Mouse (Mus musculus): ENCODE results near the gene 3100002H09Rik.

3100002H09Rik gene

GRCm38 (mm10) chr4:124615406-124615960, 4.9 kb upstream of the 3100002H09Rik start:
- CTCF ChIA-PET: no interaction called here

DNA sequence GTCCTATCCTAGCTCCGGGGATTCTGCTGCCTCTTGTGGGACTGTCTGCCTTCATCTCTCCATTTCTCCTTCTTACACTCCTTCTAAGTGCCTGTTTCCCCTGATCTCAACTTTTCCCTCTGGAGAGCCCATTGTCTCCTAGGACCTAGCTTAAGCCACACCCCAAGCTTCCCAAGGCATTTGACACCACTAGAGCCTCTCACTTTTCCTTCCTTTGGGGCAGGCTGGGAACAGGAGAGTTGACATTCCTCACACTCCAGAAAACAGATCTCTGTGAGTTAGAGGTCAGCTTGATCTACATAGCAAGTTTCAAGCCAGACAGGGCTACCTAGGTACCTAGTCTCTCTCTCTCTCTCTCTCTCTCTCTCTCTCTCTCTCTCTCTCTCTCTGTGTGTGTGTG, 3.6 kb upstream of the 3100002H09Rik start:
- CTCF ChIA-PET: no interaction called here

DNA sequence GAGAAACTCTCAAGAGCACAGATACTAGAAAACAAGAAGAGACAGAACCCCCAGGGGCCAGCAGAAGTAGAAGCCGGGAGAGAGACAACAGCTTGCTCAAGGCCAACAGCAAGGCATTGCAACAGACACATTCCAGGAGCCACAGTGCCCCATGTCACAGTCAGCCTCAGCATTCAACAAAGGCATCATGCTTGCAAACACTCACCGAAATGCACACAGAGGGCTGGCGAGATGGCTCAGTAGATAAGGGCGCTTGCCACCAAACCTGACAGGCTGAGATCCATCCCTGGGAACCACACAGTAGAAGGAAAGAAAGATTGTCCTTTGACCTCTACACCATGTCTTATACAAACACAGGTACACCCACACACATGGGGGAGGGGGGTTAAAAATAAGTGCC, 1.2 kb upstream of the 3100002H09Rik start:
- CTCF ChIA-PET: no interaction called here

- CTCF ChIA-PET: no interaction called here
Observed at GRCm38 (mm10) chr4:124610066-124610465, 537 bp downstream of the 3100002H09Rik start.

GRCm38 (mm10) chr4:124607166-124607565, 3.4 kb downstream of the 3100002H09Rik start:
- CTCF ChIA-PET: no interaction called here

DNA sequence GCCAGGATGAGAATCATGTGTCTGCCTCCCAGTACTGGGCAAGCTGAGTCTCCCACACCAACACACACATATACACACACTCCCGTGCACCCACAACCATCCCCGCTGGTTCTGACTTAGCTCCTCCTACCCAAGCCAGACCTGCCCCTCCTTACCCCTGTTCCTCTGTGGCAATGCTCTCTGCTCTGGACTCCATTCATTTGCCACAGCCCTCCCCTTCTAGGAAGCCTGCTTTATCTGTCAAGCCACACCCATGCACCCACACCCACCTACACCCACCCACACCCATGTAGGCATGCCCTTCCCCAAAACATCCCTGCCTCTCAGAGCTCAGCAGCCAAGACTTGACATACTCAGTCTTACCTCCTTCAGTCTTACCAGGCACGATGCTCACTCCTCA, 4.4 kb downstream of the 3100002H09Rik start:
- CTCF ChIA-PET: no interaction called here

GRCm38 (mm10) chr4:124605255-124605654, 5.3 kb downstream of the 3100002H09Rik start:
- CTCF ChIA-PET: no interaction called here

- CTCF ChIA-PET: no interaction called here
Observed at GRCm38 (mm10) chr4:124603712-124604111, 6.9 kb downstream of the 3100002H09Rik start.

DNA sequence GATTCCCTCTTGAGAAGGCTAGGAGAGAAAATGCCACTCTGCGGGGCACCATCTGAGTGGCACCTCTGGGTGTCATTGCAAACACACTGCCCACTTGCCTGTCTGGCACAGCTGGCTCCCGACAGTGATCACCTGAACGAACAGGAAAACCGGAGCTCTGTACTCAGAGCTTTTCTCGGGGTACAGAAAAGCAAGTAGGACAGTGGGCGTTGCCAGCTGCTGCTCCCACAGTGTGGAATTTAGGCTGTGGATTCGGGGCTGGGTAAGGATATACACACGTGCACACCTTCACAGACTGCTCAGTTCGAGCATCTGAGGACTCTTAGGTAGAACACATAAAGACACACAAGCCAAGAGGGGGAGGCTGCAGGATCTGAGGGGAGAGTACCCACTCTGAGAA, 14.7 kb downstream of the 3100002H09Rik start:
- CTCF ChIA-PET: no interaction called here

DNA sequence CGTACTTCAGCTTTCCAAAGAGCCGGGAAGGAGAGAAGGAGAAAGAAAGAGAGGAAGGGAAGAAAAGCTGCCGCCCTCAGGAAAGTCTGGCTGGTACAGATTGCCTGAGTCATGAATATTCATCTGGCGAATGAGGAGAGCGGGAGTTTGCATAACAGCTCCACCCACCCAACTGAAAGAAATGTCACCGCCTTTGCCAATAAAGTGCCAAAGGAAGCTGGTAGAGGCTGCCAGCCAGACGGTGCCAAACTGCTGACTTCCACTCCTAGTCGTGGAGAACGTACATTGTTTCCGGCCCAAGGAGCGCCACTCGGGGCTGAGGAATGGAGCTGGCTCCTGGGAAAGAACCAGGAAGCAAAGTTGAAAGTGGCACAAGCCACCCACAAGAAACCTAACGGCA, 15.7 kb downstream of the 3100002H09Rik start:
- CTCF ChIA-PET: no interaction called here

DNA sequence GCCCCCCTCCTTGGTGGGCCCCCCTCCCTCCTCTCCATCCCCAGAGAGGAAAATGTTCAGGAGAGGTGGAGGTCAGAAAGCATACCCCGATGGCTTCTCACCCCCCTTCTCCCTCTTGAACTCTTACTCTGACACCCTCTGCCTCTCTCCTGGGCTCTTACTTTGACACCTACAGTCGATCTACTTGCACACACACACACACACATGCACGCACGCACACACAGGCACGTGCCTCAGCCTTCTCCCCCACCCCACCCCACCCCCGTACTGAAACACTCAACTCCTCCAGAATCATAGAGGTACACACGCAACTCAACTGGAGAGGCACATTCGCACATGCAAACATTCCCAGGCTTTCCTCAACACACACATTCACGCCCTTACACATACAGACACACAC, 16.9 kb downstream of the 3100002H09Rik start:
- CTCF ChIA-PET: no interaction called here

DNA sequence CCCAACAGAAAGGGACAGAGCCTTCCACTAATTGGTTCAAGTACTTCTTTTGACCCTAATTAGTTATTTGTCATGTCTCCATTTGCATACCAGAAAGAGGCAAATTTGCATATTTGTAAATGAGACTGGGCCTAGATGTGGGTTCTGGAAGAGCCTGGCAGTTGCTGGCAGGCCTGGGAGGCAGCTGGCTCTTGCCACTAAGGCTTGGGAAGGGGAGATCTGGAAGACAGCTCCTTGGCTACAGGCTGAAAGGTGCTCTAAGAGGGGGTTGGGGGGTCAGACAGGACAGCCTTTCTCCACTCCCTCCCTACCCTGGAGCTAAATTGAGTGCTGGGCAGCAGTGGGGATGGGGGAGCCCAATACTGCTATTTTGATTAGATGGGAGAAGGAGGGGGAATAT, 17.4 kb downstream of the 3100002H09Rik start:
- CTCF ChIA-PET: no interaction called here

DNA sequence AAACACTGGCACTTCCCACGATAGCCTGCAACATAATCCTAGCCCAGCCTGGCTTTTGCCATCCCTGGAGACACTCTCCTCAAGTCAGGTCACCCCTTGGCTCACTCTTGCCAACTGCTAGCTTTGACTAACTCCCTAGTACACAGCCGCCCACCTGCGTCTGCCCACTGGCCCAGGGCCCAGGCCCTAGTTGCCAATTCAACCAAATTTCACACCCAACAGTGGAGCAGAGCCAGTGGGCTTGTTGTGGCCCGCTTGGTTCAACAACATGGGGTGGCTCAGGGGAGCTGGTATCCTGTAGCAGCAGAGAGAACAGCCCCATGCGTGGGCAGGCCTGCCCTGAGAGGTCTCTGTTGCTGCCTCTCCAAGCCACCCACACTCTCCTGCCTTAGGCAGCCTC, 18.4 kb downstream of the 3100002H09Rik start:
- CTCF ChIA-PET: no interaction called here

GRCm38 (mm10) chr4:124580695-124581094, 29.9 kb downstream of the 3100002H09Rik start:
- CTCF ChIA-PET: no interaction called here

DNA sequence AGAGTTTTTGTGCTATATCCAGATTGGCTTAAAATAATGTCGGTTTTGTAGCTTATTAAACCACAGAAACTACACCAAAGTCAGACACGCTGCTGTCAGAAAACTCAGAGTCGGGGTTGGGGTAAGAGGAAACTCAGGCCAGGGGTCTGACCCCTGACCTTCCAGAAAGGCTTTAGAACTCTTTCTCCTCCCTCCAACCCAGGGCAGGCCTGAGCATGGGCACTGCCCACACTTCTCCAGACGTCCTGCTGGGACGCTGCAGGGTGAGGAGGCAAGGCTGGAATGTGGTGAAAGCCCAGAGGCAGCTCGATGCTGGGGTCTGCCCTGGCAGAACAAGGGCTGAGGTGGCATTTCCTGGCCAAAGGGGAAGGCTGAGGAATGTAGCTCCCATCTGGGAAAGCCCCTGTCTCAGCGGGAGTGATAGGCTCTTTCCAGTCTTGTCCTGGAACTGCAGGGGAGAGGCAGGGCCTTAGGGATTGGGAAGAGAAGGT, 34.6 kb downstream of the 3100002H09Rik start:
- CTCF ChIA-PET: no interaction called here

DNA sequence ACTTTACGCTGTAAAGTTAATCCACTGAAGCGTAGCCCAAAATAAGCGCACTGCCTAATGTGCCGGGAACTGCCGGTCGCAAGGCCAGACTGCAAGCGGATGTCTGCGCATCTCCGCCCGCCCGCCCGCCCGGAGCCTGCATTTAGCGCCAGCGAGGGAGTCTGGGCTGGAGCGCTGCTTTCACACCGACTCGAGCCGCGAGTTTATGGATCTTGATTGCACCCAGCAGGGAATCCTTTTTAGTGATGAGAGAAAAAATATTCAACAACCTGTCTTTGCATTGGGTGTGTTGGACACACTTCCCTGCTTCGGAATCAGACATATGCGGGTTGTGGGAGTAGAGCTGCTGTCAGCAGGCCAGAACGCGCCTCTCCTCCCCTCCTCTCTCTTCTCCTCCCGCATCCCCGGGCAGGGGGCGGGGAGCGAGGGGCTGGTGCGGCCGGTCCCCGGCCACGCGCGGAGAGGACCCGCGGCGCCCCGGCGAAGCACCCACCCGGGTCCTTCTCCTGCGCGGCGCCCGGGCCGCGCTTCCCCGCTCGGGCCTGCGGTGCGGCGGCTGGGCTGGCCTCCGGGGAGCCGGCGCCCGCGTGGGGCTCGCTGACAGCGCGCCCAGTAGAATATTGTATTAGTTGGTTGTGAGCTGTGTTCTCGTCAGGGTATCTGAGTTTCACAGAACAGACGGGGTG, 35.2 kb downstream of the 3100002H09Rik start:
- CTCF ChIA-PET: no interaction called here

GRCm38 (mm10) chr4:124573586-124573985, 37.0 kb downstream of the 3100002H09Rik start:
- CTCF ChIA-PET: interaction anchor here (0.7 kb wide), 1 partner anchor 45 kb away, joined by 3 read pairs; no protein-coding TSS in a partner anchor

GRCm38 (mm10) chr4:124570977-124571376, 39.6 kb downstream of the 3100002H09Rik start:
- CTCF ChIA-PET: no interaction called here

DNA sequence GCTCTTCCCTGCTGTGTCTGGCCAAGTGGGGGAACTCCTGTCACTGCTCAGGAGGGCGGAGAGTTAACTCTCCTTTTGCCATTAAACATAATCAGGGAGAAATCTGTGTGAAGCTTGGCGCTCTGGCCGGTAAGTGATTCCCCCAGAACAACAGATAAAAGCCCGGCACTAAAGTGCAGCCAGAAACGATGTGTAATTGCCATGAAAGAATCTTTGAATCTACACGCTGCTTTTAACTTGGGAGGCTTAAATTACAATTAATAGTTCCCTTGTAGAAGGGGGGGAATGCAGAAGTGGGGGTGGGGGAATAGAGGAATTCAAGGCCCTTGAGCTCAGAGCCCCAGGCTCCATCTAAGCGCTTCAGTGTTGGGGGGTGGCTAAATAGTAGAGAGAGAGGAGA, 40.9 kb downstream of the 3100002H09Rik start:
- CTCF ChIA-PET: no interaction called here

- CTCF ChIA-PET: no interaction called here
Observed at GRCm38 (mm10) chr4:124563371-124563770, 47.2 kb downstream of the 3100002H09Rik start.

GRCm38 (mm10) chr4:124562721-124563120, 47.9 kb downstream of the 3100002H09Rik start:
- CTCF ChIA-PET: no interaction called here
